Mouse (Mus musculus) testis, adult 2 months (tissue): Measurements from ENCODE around the gene Spi1. TPM values are rescaled to one million over a fixed set of nuclear protein-coding genes. Genes with fewer than 3 reads are reported as not detected.
"Not testable (repeated sequence)": the region's sequence is repeated elsewhere in the genome, so short reads cannot be mapped to it uniquely, and the experiment has no call there.

Experiments
- H3K27ac ChIP-seq: fragments of 200-500 bp; 2 replicates; pipeline ENCODE4 v1.5.1; 2012; ENCODE audit warnings: low read depth, low read length; ENCODE audit not compliant: control insufficient read depth, insufficient read depth
- H3K27me3 ChIP-seq: fragments of 200-500 bp; 2 replicates; pipeline ENCODE4 v1.6.1; 2012; ENCODE audit warnings: mild to moderate bottlenecking, low read length, moderate library complexity; ENCODE audit not compliant: control insufficient read depth, insufficient read depth
- H3K36me3 ChIP-seq: fragments of 200-500 bp; 2 replicates; pipeline ENCODE4 v1.6.1; 2012; ENCODE audit warnings: mild to moderate bottlenecking, low read length; ENCODE audit not compliant: control insufficient read depth, insufficient read depth
- H3K4me1 ChIP-seq: fragments of 200-500 bp; 2 replicates; pipeline ENCODE4 v1.6.1; 2012; ENCODE audit warnings: low read length; ENCODE audit not compliant: control insufficient read depth, insufficient read depth
- H3K4me3 ChIP-seq: fragments of 200-500 bp; 2 replicates; pipeline ENCODE4 v1.5.1; 2012; ENCODE audit warnings: low read depth, mild to moderate bottlenecking, low read length, moderate library complexity, mixed read lengths; ENCODE audit not compliant: control insufficient read depth
- CTCF ChIP-seq: fragments of 200-500 bp; IDR thresholded peaks from 2 replicates; pipeline ENCODE4 v1.5.1; 2012; ENCODE audit warnings: low read depth, mild to moderate bottlenecking, inconsistent platforms, low read length, moderate library complexity; ENCODE audit not compliant: control insufficient read depth, insufficient read depth, insufficient replicate concordance
- POLR2A ChIP-seq: fragments of 200-500 bp; IDR thresholded peaks from 2 replicates; pipeline ENCODE4 v1.6.1; 2012; ENCODE audit warnings: low read depth, mild to moderate bottlenecking, inconsistent platforms, low read length, moderate library complexity; ENCODE audit not compliant: control insufficient read depth
- polyA plus RNA-seq: library from polyadenylated mRNA; depleted of rRNA; stranded (reverse); fragments of >200 nt; gene quantifications from 2 replicates; pipeline ENCODE4 v1.2.3, GENCODE M21; 2012; rRNA removed

The Spi1 gene
- 2.5 and 2.9 TPM in 2 replicates for polyA plus RNA-seq

DNA sequence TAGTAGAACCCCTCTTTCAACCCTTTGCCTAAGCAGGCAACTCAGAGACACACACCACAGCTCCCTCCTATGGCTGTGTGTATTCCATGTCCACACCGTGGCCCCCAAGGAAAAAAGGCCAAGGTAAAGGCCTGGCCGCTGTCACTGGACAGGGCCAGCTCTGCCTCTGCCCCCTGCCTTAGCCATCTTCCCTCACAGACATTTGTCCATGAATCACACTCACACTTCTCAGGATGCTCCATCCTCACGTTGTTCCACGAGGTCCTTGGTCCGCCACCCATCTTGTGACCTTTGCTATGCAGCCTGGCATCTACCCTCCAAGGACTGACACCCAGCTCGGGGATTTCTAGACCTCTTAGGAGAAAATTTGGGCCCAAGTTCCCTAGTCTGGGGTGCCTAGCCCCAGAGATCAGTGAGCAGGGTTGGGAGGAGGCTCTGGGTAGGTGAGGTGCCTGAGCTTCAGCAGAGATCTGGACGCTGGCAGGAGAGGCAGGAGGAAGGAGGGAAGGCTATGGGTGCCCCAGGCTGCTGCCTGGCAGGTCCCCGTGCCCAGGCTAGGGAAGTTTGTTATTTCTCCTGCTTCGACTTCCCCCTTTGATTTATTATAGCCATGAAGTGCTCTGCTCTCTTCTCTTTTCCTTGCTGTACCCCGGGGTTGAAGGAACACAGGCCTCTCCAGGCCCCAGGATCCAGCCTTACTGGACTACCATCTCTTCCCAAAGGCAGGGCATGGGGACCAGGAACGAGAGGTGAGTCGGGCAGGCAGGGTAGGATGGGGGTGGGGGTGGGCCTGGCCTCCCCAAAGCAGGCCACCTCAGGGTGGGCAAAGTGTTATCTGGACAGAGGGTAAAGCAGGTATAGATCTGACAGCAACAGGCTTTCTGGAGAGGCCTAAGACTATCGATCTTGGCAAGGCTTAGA, at the start of gene Spi1:
Gene Spi1 (plus strand): TSS at position 616 of the 921 bp plus-strand sequence.
- Histone ChIP-seq H3K27ac (peak within 1 kb of the TSS; percentile 40; the same call in 1 of the 2 replicates), H3K27me3 (no peaks in the 10 kb centered on the region; the same call in 1 of the 2 replicates), H3K4me1 (peaks cover 18% of the 10 kb centered on the region), H3K36me3 (no peaks in the 10 kb centered on the region), H3K4me3 (no peak within 1 kb of the TSS)
- TF ChIP-seq POLR2A (no peak), CTCF (no peak)

DNA sequence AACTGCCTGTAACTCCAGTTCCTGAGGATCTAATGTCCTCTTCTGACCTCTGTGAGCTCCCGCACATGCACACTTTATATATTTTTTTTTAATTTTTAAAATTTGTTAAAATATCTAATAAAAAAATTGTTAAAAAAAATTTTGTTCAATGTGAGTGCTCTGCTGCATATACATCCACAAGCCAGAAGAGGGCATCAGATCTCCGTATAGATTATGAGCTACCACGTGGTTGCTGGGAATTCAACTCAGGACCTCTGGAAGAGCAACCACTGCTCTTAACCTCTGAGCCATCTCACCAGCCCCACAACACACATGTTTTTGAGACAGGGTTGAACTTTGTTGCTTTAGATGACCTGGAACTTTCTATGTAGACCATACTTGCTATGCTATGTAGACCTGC, 49.2 kb upstream of the Spi1 start:
- Histone ChIP-seq H3K4me1 (peaks cover 4% of the 10 kb centered on the region), H3K27ac (no peak overlapping the region), H3K36me3 (no peaks in the 10 kb centered on the region), H3K4me3 (no peak overlapping the region), H3K27me3 (no peaks in the 10 kb centered on the region)
- TF ChIP-seq CTCF (no peak), POLR2A (no peak)

DNA sequence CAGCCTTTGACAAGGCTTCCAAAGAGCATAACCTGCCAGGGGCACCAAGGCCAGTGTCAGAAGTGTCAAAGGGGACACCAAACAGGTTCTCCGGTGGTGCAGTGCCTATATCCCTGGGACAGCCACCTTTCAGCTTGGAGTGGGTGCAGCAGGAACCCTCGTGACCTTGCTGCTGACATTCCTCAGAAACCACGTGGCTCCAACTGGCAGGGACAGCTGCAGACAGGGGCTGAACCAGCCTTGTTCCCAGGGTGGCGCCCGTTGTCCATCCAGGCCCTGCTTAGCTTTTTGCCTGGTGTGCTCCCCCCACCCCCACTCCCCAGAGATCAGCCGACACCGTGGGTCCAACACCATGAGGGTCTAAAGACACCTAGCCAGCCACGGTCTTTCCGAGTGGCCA, 46.8 kb upstream of the Spi1 start, which contains the start of gene Rapsn:
Gene Rapsn (plus strand): TSS at position 236 of the 400 bp plus-strand sequence.
- Histone ChIP-seq H3K27ac (no peak within 1 kb of the TSS; the same call in 1 of the 2 replicates), H3K4me3 (no peak within 1 kb of the TSS)
- TF ChIP-seq CTCF (no peak), POLR2A (no peak)

DNA sequence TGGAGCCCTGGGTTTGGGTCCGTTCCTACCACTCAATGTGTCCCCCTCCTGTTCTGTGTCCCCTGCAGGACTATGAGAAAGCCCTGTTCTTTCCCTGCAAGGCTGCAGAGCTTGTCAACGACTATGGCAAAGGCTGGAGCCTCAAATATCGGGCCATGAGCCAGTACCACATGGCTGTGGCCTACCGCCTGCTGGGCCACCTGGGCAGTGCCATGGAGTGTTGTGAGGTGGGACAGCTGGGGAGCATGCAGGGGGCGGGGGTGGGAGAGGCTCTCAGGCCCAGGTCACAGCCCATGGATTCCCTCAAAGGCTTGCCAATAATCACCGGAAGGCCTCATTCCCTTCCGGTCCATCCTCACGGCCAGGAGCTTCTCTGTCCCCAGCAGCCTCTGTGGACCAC, 40.4 kb upstream of the Spi1 start:
- Histone ChIP-seq H3K27ac (no peak overlapping the region), H3K27me3 (no peaks in the 10 kb centered on the region), H3K4me3 (no peak overlapping the region), H3K4me1 (peaks cover 15% of the 10 kb centered on the region), H3K36me3 (no peaks in the 10 kb centered on the region)
- no peak for TF ChIP-seq CTCF
- no peak for TF ChIP-seq POLR2A

More for the DNA sequence above, 46.8 kb upstream of the Spi1 start, which contains the start of gene Rapsn:
- Histone ChIP-seq H3K36me3 (no peaks in the 10 kb centered on the region), H3K4me1 (peaks cover 4% of the 10 kb centered on the region), H3K27me3 (no peaks in the 10 kb centered on the region)

DNA sequence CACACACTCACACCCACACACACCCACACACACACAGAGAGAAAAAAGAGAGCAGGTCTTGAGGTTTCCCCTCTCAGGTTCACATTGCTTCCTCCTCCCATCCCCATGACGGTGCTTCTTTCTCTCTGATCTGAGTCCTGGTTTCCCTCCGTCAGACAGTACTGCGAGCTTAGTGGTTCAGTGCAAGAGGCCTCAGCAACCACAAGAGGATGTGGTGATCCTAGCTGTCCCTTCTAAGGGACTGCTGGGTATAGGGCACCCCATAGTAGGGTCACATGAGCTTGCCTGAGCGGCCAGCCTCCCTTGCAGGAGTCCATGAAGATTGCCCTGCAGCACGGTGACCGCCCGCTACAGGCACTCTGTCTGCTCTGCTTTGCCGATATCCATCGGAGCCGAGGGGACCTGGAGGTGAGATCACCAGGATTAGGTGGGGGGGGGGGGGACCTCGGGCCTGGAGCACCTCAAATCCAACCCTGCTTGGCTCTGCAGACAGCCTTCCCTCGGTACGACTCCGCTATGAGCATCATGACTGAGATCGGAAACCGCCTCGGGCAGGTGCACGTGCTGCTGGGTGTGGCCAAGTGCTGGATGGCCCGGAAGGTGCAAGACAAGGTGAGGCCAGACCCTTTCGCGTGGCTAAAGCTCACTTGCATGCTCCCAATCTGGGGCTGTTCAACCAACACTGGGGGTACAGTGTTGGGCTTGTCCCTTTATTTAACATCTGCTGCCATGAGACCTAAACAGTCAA, 39.4 kb upstream of the Spi1 start:
- no peaks in the 10 kb centered on the region for H3K36me3 ChIP-seq
- no peak for TF ChIP-seq CTCF
- 0 out of 2 replicates have a peak, but pooled peaks have one; percentile 14 for TF ChIP-seq POLR2A
- H3K4me1 ChIP-seq: peaks cover 15% of the 10 kb centered on the region
- no peaks in the 10 kb centered on the region for H3K27me3 ChIP-seq
- H3K27ac ChIP-seq: no peak overlapping the region
- no peak overlapping the region for H3K4me3 ChIP-seq

DNA sequence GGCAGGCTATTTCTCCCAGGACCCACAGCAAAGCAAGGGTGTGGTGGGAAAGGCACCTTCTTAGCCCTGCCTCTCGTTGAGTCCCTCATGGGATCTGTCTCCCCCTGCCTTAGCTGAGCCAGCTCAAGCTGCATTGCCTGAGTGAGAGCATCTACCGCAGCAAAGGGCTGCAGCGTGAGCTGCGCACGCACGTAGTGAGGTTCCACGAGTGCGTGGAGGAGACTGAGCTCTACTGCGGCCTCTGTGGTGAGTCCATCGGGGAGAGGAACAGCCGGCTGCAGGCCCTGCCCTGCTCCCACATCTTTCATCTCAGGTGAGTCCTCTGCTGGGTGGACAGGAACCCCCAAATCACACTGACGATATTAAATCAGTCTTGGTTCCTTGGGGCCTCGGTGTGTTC, 37.5 kb upstream of the Spi1 start:
- Histone ChIP-seq H3K27me3 (no peaks in the 10 kb centered on the region), H3K4me1 (peaks cover 15% of the 10 kb centered on the region), H3K36me3 (no peaks in the 10 kb centered on the region), H3K4me3 (peak overlapping the region; percentile 12), H3K27ac (no peak overlapping the region)
- TF ChIP-seq POLR2A (peak; percentile 20; the same call in 1 of the 2 replicates), CTCF (no peak)

DNA sequence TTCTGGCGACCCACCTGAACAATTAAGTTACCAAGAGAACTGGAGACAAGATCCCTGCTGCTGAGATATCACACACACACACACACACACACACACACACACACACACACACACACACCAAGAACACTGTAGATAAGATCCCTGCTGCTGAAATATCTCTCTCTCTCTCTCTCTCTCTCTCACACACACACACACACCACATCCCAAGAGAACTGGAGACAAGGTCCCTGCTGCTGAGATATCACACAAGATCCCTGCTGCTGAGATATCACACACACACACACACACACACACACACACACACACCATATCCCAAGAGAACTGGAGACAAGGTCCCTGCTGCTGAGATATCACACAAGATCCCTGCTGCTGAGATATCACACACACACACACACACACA, 36.4 kb upstream of the Spi1 start:
- H3K27me3 ChIP-seq, H3K27ac ChIP-seq: not testable (repeated sequence)

DNA sequence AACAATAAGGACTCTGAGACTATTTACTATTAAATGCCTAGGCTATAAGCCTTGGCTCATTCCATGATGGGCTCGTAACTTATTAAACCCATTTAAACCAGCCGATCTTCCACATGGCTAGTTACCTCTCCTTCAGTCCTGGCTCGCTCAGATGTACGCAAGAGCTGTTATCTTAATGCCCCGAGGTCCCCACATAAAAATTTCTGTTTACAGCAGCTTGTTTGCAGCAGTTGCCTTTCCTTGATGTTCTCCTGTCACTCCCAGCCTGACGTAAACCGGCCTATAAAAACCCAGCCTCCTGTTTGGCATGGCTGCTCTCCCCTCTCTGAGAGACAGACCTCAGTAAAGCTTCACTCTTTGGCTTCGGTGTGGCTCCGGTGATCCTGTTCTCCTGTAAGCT, 34.8 kb upstream of the Spi1 start:
- Histone ChIP-seq H3K27ac (no peak overlapping the region), H3K4me1 (peaks cover 15% of the 10 kb centered on the region), H3K4me3 (no peak overlapping the region), H3K36me3 (no peaks in the 10 kb centered on the region), H3K27me3 (no peaks in the 10 kb centered on the region)
- TF ChIP-seq POLR2A (no peak), CTCF (no peak)

More for the DNA sequence above, 36.4 kb upstream of the Spi1 start:
- not testable (repeated sequence) for H3K4me3 ChIP-seq, H3K36me3 ChIP-seq
- peaks cover 15% of the 10 kb centered on the region for H3K4me1 ChIP-seq
